Mouse (Mus musculus): Measurements from ENCODE around the gene Siae. TPM values are rescaled to one million over a fixed set of nuclear protein-coding genes. Genes with fewer than 3 reads are reported as not detected.
A peak's percentile ranks its signal among the peaks of the same experiment; 100 is the strongest.

The Siae gene
- total RNA-seq, 2 experiments from 2014 or later = 10.9 to 12.0 TPM

- DNase-seq (ENCODE audit: low spot score in 2 of 2) = no peak
Measured at GRCm38 (mm10) chr9:37569231-37569835, 13.8 kb downstream of the Siae start.

- DNase-seq (ENCODE audit: low spot score in 2 of 2) = no peak
Measured at GRCm38 (mm10) chr9:37572204-37572876, 16.8 kb downstream of the Siae start.

GRCm38 (mm10) chr9:37576436-37576930, 21.0 kb downstream of the Siae start:
- DNase-seq (ENCODE audit: low spot score in 2 of 2) = peak; percentile 43 to 53

GRCm38 (mm10) chr9:37583594-37583993, 28.1 kb downstream of the Siae start:
- no peak for DNase-seq (ENCODE audit: low spot score in 2 of 2)

GRCm38 (mm10) chr9:37586718-37587117, 31.2 kb downstream of the Siae start:
- no peak for DNase-seq (ENCODE audit: low spot score in 2 of 2)

- DNase-seq (ENCODE audit: low spot score in 2 of 2) = no peak
Measured at GRCm38 (mm10) chr9:37590381-37590780, 34.9 kb downstream of the Siae start.

GRCm38 (mm10) chr9:37592025-37592424, 36.5 kb downstream of the Siae start:
- no peak for DNase-seq (ENCODE audit: low spot score in 2 of 2)

GRCm38 (mm10) chr9:37592633-37593032, 37.1 kb downstream of the Siae start:
- DNase-seq (ENCODE audit: low spot score in 2 of 2) = no peak

GRCm38 (mm10) chr9:37593690-37594089, 38.2 kb downstream of the Siae start:
- DNase-seq (ENCODE audit: low spot score in 2 of 2) = no peak

- DNase-seq (ENCODE audit: low spot score in 2 of 2) = no peak
Measured at GRCm38 (mm10) chr9:37595570-37595969, 40.1 kb downstream of the Siae start.

- DNase-seq (ENCODE audit: low spot score in 2 of 2) = no peak
Measured at GRCm38 (mm10) chr9:37598637-37599036, 43.1 kb downstream of the Siae start.

- DNase-seq (ENCODE audit: low spot score in 2 of 2) = no peak
Measured at GRCm38 (mm10) chr9:37600538-37601205, 45.2 kb downstream of the Siae start.

GRCm38 (mm10) chr9:37605089-37605488, 49.6 kb downstream of the Siae start:
- DNase-seq (ENCODE audit: low spot score in 2 of 2) = no peak

GRCm38 (mm10) chr9:37609558-37609957, 54.1 kb downstream of the Siae start:
- DNase-seq (ENCODE audit: low spot score in 2 of 2) = no peak

- peak; percentile 78 to 84 for DNase-seq (ENCODE audit: low spot score in 2 of 2)
Measured at GRCm38 (mm10) chr9:37613182-37613910, 57.8 kb downstream of the Siae start, which contains the start of gene Spa17. Spa17 (minus strand) TSS chr9:37613722.

- DNase-seq (ENCODE audit: low spot score in 2 of 2) = peak in 1 of 2 experiments; percentile 21
Measured at GRCm38 (mm10) chr9:37613911-37614280, 58.4 kb downstream of the Siae start.

GRCm38 (mm10) chr9:37614316-37614715, 58.8 kb downstream of the Siae start:
- DNase-seq (ENCODE audit: low spot score in 2 of 2) = no peak

GRCm38 (mm10) chr9:37615220-37615619, 59.7 kb downstream of the Siae start:
- DNase-seq (ENCODE audit: low spot score in 2 of 2) = no peak

GRCm38 (mm10) chr9:37616770-37617169, 61.3 kb downstream of the Siae start:
- peak; percentile 35 to 50 for DNase-seq (ENCODE audit: low spot score in 2 of 2)

GRCm38 (mm10) chr9:37621290-37621689, 65.8 kb downstream of the Siae start:
- DNase-seq (ENCODE audit: low spot score in 2 of 2) = peak; percentile 22 to 37

GRCm38 (mm10) chr9:37623981-37624380, 68.5 kb downstream of the Siae start:
- DNase-seq (ENCODE audit: low spot score in 2 of 2) = no peak
